Mouse (Mus musculus) MEL (cell line): Measurements from ENCODE around the gene Hhatl. TPM values are rescaled to one million over a fixed set of nuclear protein-coding genes. Genes with fewer than 3 reads are reported as not detected.

Experiments
- DNase-seq: peaks from one replicate; pipeline ENCODE4 v3.0.0; 2011; ENCODE audit warnings: low read depth, low spot score
- H3K27ac ChIP-seq: 2 replicates; pipeline ENCODE4 v1.5.1; 2012; ENCODE audit warnings: low read depth, mild to moderate bottlenecking, control low read depth, low read length, moderate library complexity; ENCODE audit not compliant: control insufficient read depth
- H3K27me3 ChIP-seq, 2 experiments: fragments of 150-350 bp in 1 of 2; sonication (generic) in 1 of 2; 2 replicates each; pipeline ENCODE4 v1.6.1; 2012; ENCODE audit warnings: low read length in 2 of 2, mild to moderate bottlenecking in 2 of 2, improper control_type of control experiment in 1 of 2, moderate library complexity in 1 of 2; ENCODE audit not compliant: insufficient read depth in 2 of 2, control insufficient read depth in 1 of 2
- H3K36me3 ChIP-seq, 2 experiments: 2 replicates each; pipeline ENCODE4 v1.6.1; 2012 to 2014; ENCODE audit warnings: low read length in 2 of 2, improper control_type of control experiment in 1 of 2, inconsistent platforms in 1 of 2, mild to moderate bottlenecking in 1 of 2; ENCODE audit not compliant: insufficient read depth in 2 of 2, control insufficient read depth in 1 of 2
- H3K4me1 ChIP-seq, 2 experiments: fragments of 150-350 bp in 1 of 2; sonication (generic) in 1 of 2; 2 replicates each; pipeline ENCODE4 v1.6.1; 2012; ENCODE audit warnings: low read length in 2 of 2, improper control_type of control experiment in 1 of 2, mild to moderate bottlenecking in 1 of 2; ENCODE audit not compliant: insufficient read depth in 2 of 2, control insufficient read depth in 1 of 2
- H3K4me3 ChIP-seq, 2 experiments: fragments of 150-350 bp in 1 of 2; sonication (generic) in 1 of 2; 2 replicates each; pipeline ENCODE4 v1.5.1; 2012; ENCODE audit warnings: low read depth in 2 of 2, low read length in 2 of 2, mild to moderate bottlenecking in 2 of 2, moderate library complexity in 2 of 2, control low read depth in 1 of 2, improper control_type of control experiment in 1 of 2; ENCODE audit not compliant: control insufficient read depth in 1 of 2, insufficient read depth in 1 of 2
- H3K79me2 ChIP-seq: 2 replicates; pipeline ENCODE4 v1.6.1; 2012; ENCODE audit warnings: mild to moderate bottlenecking, low read length, moderate library complexity; ENCODE audit not compliant: control insufficient read depth, poor library complexity, insufficient read depth
- H3K9ac ChIP-seq: 2 replicates; pipeline ENCODE4 v1.6.1; 2012; ENCODE audit warnings: low read depth, mild to moderate bottlenecking, control low read depth, low read length, moderate library complexity; ENCODE audit not compliant: control insufficient read depth, poor library complexity, severe bottlenecking
- H3K9me3 ChIP-seq: fragments of 150-350 bp; sonication (generic); replicated peaks from 2 replicates; pipeline ENCODE4 v1.6.1; 2012; ENCODE audit warnings: mild to moderate bottlenecking, low read length, improper control_type of control experiment, moderate library complexity; ENCODE audit not compliant: insufficient read depth
- BHLHE40 ChIP-seq: IDR thresholded peaks from 2 replicates; pipeline ENCODE4 v1.6.1; 2012; ENCODE audit warnings: low read depth, mild to moderate bottlenecking, inconsistent platforms, low read length, improper control_type of control experiment, borderline replicate concordance
- CHD1 ChIP-seq: IDR thresholded peaks from 2 replicates; pipeline ENCODE4 v1.6.1; 2012; ENCODE audit warnings: low read depth, mild to moderate bottlenecking, inconsistent platforms, low read length, improper control_type of control experiment
- CHD2 ChIP-seq: IDR thresholded peaks from 2 replicates; pipeline ENCODE4 v1.6.1; 2011; ENCODE audit warnings: low read length, improper control_type of control experiment
- EP300 ChIP-seq, 2 experiments: IDR thresholded peaks; 2 replicates each; pipeline ENCODE4 v1.6.1; 2011; ENCODE audit warnings: improper control_type of control experiment in 2 of 2, low read length in 2 of 2, low read depth in 1 of 2, mild to moderate bottlenecking in 1 of 2
- GABPA ChIP-seq: IDR thresholded peaks from 2 replicates; pipeline ENCODE4 v1.6.1; 2012; ENCODE audit warnings: low read depth, mild to moderate bottlenecking, inconsistent platforms, low read length, improper control_type of control experiment, moderate library complexity
- HCFC1 ChIP-seq: IDR thresholded peaks from 2 replicates; pipeline ENCODE4 v1.6.1; 2012; ENCODE audit warnings: low read depth, mild to moderate bottlenecking, inconsistent platforms, low read length, improper control_type of control experiment, moderate library complexity
- JUND ChIP-seq: IDR thresholded peaks from 2 replicates; pipeline ENCODE4 v1.6.1; 2011; ENCODE audit warnings: low read depth, mild to moderate bottlenecking, improper control_type of control experiment, low read length
- MAFK ChIP-seq: IDR thresholded peaks from 2 replicates; pipeline ENCODE4 v1.6.1; 2011; ENCODE audit warnings: low read depth, mild to moderate bottlenecking, low read length, improper control_type of control experiment, borderline replicate concordance
- MAZ ChIP-seq: IDR thresholded peaks from 2 replicates; pipeline ENCODE4 v1.6.1; 2012; ENCODE audit warnings: low read depth, mild to moderate bottlenecking, inconsistent platforms, low read length, improper control_type of control experiment
- MEF2A ChIP-seq: IDR thresholded peaks from 2 replicates; pipeline ENCODE4 v1.6.1; 2014; ENCODE audit warnings: low read depth, mild to moderate bottlenecking, inconsistent platforms, low read length, improper control_type of control experiment; ENCODE audit not compliant: poor library complexity, insufficient replicate concordance, severe bottlenecking; ENCODE audit errors: extremely low read depth
- MYB ChIP-seq: IDR thresholded peaks from 2 replicates; pipeline ENCODE4 v1.6.1; 2011; ENCODE audit warnings: mild to moderate bottlenecking, low read depth, low read length, improper control_type of control experiment
- MYC ChIP-seq: IDR thresholded peaks from 2 replicates; pipeline ENCODE4 v1.6.1; 2011; ENCODE audit warnings: low read depth, mild to moderate bottlenecking, low read length, improper control_type of control experiment, moderate library complexity
- NELFE ChIP-seq: IDR thresholded peaks from 2 replicates; pipeline ENCODE4 v1.6.1; 2011; ENCODE audit warnings: low read depth, low read length, improper control_type of control experiment
- POLR2A ChIP-seq, 2 experiments: IDR thresholded peaks; 2 replicates each; pipeline ENCODE4 v1.6.1; 2011 to 2012; ENCODE audit warnings: low read length in 2 of 2, mild to moderate bottlenecking in 2 of 2, control low read depth in 1 of 2, improper control_type of control experiment in 1 of 2, low read depth in 1 of 2, moderate library complexity in 1 of 2; ENCODE audit not compliant: control insufficient read depth in 1 of 2, insufficient read depth in 1 of 2, poor library complexity in 1 of 2
- RCOR1 ChIP-seq: IDR thresholded peaks from 2 replicates; pipeline ENCODE4 v1.6.1; 2012; ENCODE audit warnings: low read depth, mild to moderate bottlenecking, inconsistent platforms, low read length, improper control_type of control experiment
- SIN3A ChIP-seq: IDR thresholded peaks from 2 replicates; pipeline ENCODE4 v1.6.1; 2012; ENCODE audit warnings: low read length, improper control_type of control experiment, inconsistent platforms
- TAL1 ChIP-seq: IDR thresholded peaks from 2 replicates; pipeline ENCODE4 v1.6.1; 2012; ENCODE audit warnings: mild to moderate bottlenecking, inconsistent platforms, low read length, moderate library complexity, mixed read lengths
- TCF12 ChIP-seq: IDR thresholded peaks from 2 replicates; pipeline ENCODE4 v1.6.1; 2014; ENCODE audit warnings: low read depth, mild to moderate bottlenecking, inconsistent platforms, low read length, improper control_type of control experiment, moderate library complexity
- UBTF ChIP-seq: IDR thresholded peaks from 2 replicates; pipeline ENCODE4 v1.6.1; 2012; ENCODE audit warnings: low read depth, mild to moderate bottlenecking, inconsistent platforms, low read length, improper control_type of control experiment, moderate library complexity, borderline replicate concordance; ENCODE audit not compliant: insufficient read depth
- USF2 ChIP-seq, 2 experiments: IDR thresholded peaks; 2 replicates each; pipeline ENCODE4 v1.6.1; 2011 to 2012; ENCODE audit warnings: improper control_type of control experiment in 2 of 2, low read length in 2 of 2, borderline replicate concordance in 1 of 2, inconsistent platforms in 1 of 2, low read depth in 1 of 2, mild to moderate bottlenecking in 1 of 2; ENCODE audit not compliant: insufficient read depth in 1 of 2
- ZC3H11A ChIP-seq: IDR thresholded peaks from 2 replicates; pipeline ENCODE4 v1.6.1; 2012; ENCODE audit warnings: low read depth, mild to moderate bottlenecking, inconsistent platforms, low read length, improper control_type of control experiment
- ZKSCAN1 ChIP-seq: IDR thresholded peaks from 2 replicates; pipeline ENCODE4 v1.6.1; 2012; ENCODE audit warnings: low read depth, mild to moderate bottlenecking, inconsistent platforms, low read length, improper control_type of control experiment, moderate library complexity
- polyA plus RNA-seq, 2 experiments: library from polyadenylated mRNA; stranded (reverse) in 1 of 2; unstranded in 1 of 2; fragments of >175 nt in 1 of 2; fragments of >200 nt in 1 of 2; gene quantifications; 2 replicates each; pipeline versions ENCODE4 v1.2.1 to v1.2.4; 2012; ENCODE audit warnings: low replicate concordance in 2 of 2, low read depth in 1 of 2; ENCODE audit not compliant: insufficient read length in 2 of 2, insufficient read depth in 1 of 2, missing spikeins in 1 of 2
- total RNA-seq: library from RNA; depleted of rRNA; stranded (reverse); fragments of 300-350 nt; gene quantifications from 2 replicates; pipeline ENCODE4 v1.2.3, GENCODE M21; 2012

Hhatl gene
- total and polyA plus RNA-seq, 3 experiments = not detected

DNA sequence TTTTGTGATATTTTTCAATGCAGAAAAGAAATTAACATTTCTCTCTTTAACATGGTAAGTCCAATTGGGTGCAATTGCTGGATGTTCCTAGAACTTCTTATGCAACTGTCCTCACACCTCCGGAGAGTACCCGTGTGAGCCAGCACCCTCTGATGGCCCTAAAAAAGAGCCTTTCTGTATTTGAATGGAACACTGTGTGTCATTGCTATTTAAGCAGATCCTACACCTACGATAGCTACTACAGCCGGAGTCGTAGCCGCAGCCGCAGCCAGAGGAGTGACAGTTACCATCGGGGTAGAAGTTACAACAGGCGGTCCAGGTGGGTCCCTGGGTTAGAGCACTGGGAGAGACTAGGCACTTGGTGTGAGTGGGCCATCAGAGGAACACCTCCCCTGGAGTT, 39.5 kb downstream of the Hhatl start:
- Histone ChIP-seq H3K27ac (no peak overlapping the region), H3K36me3 (peaks cover 0 to 27% of the 10 kb centered on the region in 2 experiments; a peak in 2 of 4 replicates), H3K9me3 (no peaks in the 10 kb centered on the region), H3K79me2 (no peaks in the 10 kb centered on the region), H3K4me1 (no peaks in the 10 kb centered on the region), H3K9ac (no peak overlapping the region), H3K4me3 (no peak overlapping the region), H3K27me3 (no peaks in the 10 kb centered on the region)
- DNase-seq = no peak
- TF ChIP-seq HCFC1 (no peak), SIN3A (no peak), MAFK (no peak), TCF12 (no peak), EP300 (IDR thresholded peaks at IDR 0.05; ENCODE audit: low read depth in 1 of 2, low read length in 2 of 2) (no peak), ZKSCAN1 (no peak), NELFE (no peak), MYB (no peak), CHD1 (no peak), MYC (no peak), ZC3H11A (no peak)

GRCm38 (mm10) chr9:121744051-121744450, 48.3 kb downstream of the Hhatl start:
- Histone ChIP-seq H3K79me2 (no peaks in the 10 kb centered on the region), H3K36me3 (peaks cover 0 to 36% of the 10 kb centered on the region in 2 experiments; a peak in 2 of 4 replicates), H3K27ac (no peak overlapping the region), H3K27me3 (no peaks in the 10 kb centered on the region)
- peak; percentile 22 for DNase-seq
- TF ChIP-seq MYB (no peak), GABPA (no peak), MEF2A (no peak), CHD2 (no peak), CHD1 (no peak), SIN3A (no peak), MYC (no peak), ZKSCAN1 (no peak), RCOR1 (no peak), BHLHE40 (no peak), MAFK (no peak), MAZ (no peak), UBTF (no peak), HCFC1 (no peak), USF2 (IDR thresholded peaks at IDR 0.05; ENCODE audit: borderline replicate concordance in 1 of 2, insufficient read depth in 1 of 2, low read depth in 1 of 2, low read length in 2 of 2) (no peak), TAL1 (no peak), POLR2A (IDR thresholded peaks at IDR 0.05; ENCODE audit: control insufficient read depth in 1 of 2, insufficient read depth in 1 of 2, low read depth in 1 of 2, low read length in 2 of 2, poor library complexity in 1 of 2) (no peak), JUND (no peak)
- TF ChIP-seq, all 39 proteins: peak for 0
- Histone ChIP-seq H3K4me3 (no peak overlapping the region), H3K9me3 (no peaks in the 10 kb centered on the region), H3K4me1 (no peaks in the 10 kb centered on the region), H3K9ac (no peak overlapping the region)
